13 mouse cellular contexts compared by ENCODE assay signal in genomic region chr17:71962746-71963145, GRCm38 (mm10).
A peak's percentile ranks its signal among the peaks of the same experiment; 100 is the strongest.
DNase-seq lines count a peak whose midpoint lies in the region; ATAC-seq and TF ChIP-seq lines count a peak whose summit lies in the region.
"Had no signal": no experiment of that assay in that cellular context is flagged by ENCODE, and none has a peak within 500 bp of the region (broad histone marks: within the 10 kb centered on the region; RNA-seq: fewer than 3 reads in every experiment).

No protein-coding gene starts in this region.

- no peak overlapping the region for H3K4me3 ChIP-seq in forebrain, embryonic 14.5 days (ENCODE audit: low read depth, low read length)
- no peak overlapping the region for H3K4me3 ChIP-seq in forebrain, postnatal 0 days (ENCODE audit: low read depth, low read length)
- H3K4me3 ChIP-seq in limb, embryonic 10.5 days, result no peak overlapping the region
- H3K4me3 ChIP-seq in stomach, embryonic 16.5 days (replicated peaks; ENCODE audit: low read length), result no peak overlapping the region
- H3K4me3 ChIP-seq: heart, embryonic 15.5 days had no signal

- 51% methylated on average over 9 of the region's 9 CpGs for WGBS in forebrain, embryonic 14.5 days
- 39% methylated on average over 9 of the region's 9 CpGs for WGBS in forebrain, postnatal 0 days
- 51% methylated on average over 9 of the region's 9 CpGs for WGBS in limb, embryonic 10.5 days
- 30% methylated on average over 9 of the region's 9 CpGs for WGBS in stomach, embryonic 16.5 days

- 0 out of 2 replicates have a peak, but pooled peaks cover 2% of the 10 kb centered on the region for H3K4me1 ChIP-seq in forebrain, embryonic 14.5 days (ENCODE audit: control insufficient read depth, insufficient read depth, low read length)
- no peaks in the 10 kb centered on the region for H3K4me1 ChIP-seq in forebrain, postnatal 0 days (ENCODE audit: insufficient read depth)
- peaks cover 18% of the 10 kb centered on the region for H3K4me1 ChIP-seq in limb, embryonic 10.5 days
- H3K4me1 ChIP-seq in stomach, embryonic 16.5 days (ENCODE audit: control insufficient read depth, insufficient read depth, low read length), result no peaks in the 10 kb centered on the region
- H3K4me1 ChIP-seq: heart, embryonic 15.5 days had no signal

- no peak overlapping the region for H3K9ac ChIP-seq in forebrain, embryonic 14.5 days (ENCODE audit: low read length)
- no peak overlapping the region for H3K9ac ChIP-seq in forebrain, postnatal 0 days
- H3K9ac ChIP-seq in stomach, embryonic 16.5 days (ENCODE audit: low read length), result no peak overlapping the region
- H3K9ac ChIP-seq: heart, embryonic 15.5 days; liver, postnatal 0 days had no signal

- H3K9me3 ChIP-seq in forebrain, embryonic 14.5 days (replicated peaks; ENCODE audit: control insufficient read depth, low read length), result no peaks in the 10 kb centered on the region
- H3K9me3 ChIP-seq in forebrain, postnatal 0 days (ENCODE audit: low read length), result no peaks in the 10 kb centered on the region
- H3K9me3 ChIP-seq in limb, embryonic 10.5 days (replicated peaks), result no peaks in the 10 kb centered on the region
- H3K9me3 ChIP-seq in stomach, embryonic 16.5 days (replicated peaks; ENCODE audit: control insufficient read depth, low read length), result no peaks in the 10 kb centered on the region
- H3K9me3 ChIP-seq: heart, embryonic 15.5 days had no signal

- peak; percentile 41; the same call in 1 of the 2 replicates for ATAC-seq in forebrain, embryonic 14.5 days
- ATAC-seq in forebrain, postnatal 0 days, result no peak
- ATAC-seq in stomach, embryonic 16.5 days (ENCODE audit: insufficient read depth, low FRiP score), result peak; percentile 40; the same call in 1 of the 2 replicates
- ATAC-seq: liver, postnatal 0 days had no signal

- DNase-seq in forebrain, embryonic 14.5 days (ENCODE audit: low spot score), result no peak
- DNase-seq in forebrain, postnatal 0 days, result no peak
- peak; percentile 25 to 38 for DNase-seq in right cerebral cortex, adult 2 months (ENCODE audit: low spot score in 2 of 2)
- no peak for DNase-seq in right cerebral cortex, postnatal 4 days
- peak; percentile 45 for DNase-seq in limb, embryonic 10.5 days (ENCODE audit: low spot score)
- no peak for DNase-seq in kidney, postnatal 10 days
- DNase-seq in adrenal gland, adult 18-20 months (ENCODE audit: low spot score in 2 of 2), result no peak
- DNase-seq: adrenal gland, adult 2 months; kidney, adult 18-20 months; liver, postnatal 0 days; thymus, postnatal 14 days had no signal

- no peaks in the 10 kb centered on the region for H3K36me3 ChIP-seq in forebrain, embryonic 14.5 days (ENCODE audit: control insufficient read depth, insufficient read depth, low read length)
- no peaks in the 10 kb centered on the region for H3K36me3 ChIP-seq in forebrain, postnatal 0 days (ENCODE audit: insufficient read depth)
- H3K36me3 ChIP-seq in limb, embryonic 10.5 days, result no peaks in the 10 kb centered on the region
- no peaks in the 10 kb centered on the region for H3K36me3 ChIP-seq in stomach, embryonic 16.5 days (ENCODE audit: control insufficient read depth, insufficient read depth, low read length)
- H3K36me3 ChIP-seq: heart, embryonic 15.5 days had no signal

- no peaks in the 10 kb centered on the region for H3K27me3 ChIP-seq in forebrain, embryonic 14.5 days (replicated peaks; ENCODE audit: control insufficient read depth, insufficient read depth, low read length)
- H3K27me3 ChIP-seq in forebrain, postnatal 0 days (ENCODE audit: insufficient read depth, low read length), result no peaks in the 10 kb centered on the region
- no peaks in the 10 kb centered on the region for H3K27me3 ChIP-seq in limb, embryonic 10.5 days (ENCODE audit: low read depth, poor library complexity, severe bottlenecking)
- H3K27me3 ChIP-seq in stomach, embryonic 16.5 days (ENCODE audit: control insufficient read depth, insufficient read depth, low read length), result no peaks in the 10 kb centered on the region
- H3K27me3 ChIP-seq: heart, embryonic 15.5 days had no signal

- H3K27ac ChIP-seq in forebrain, embryonic 14.5 days (ENCODE audit: low read depth, low read length), result no peak overlapping the region
- no peak overlapping the region for H3K27ac ChIP-seq in forebrain, postnatal 0 days (ENCODE audit: low read depth, low read length)
- no peak overlapping the region for H3K27ac ChIP-seq in limb, embryonic 10.5 days
- no peak overlapping the region for H3K27ac ChIP-seq in stomach, embryonic 16.5 days (ENCODE audit: low read length)
- H3K27ac ChIP-seq: heart, embryonic 15.5 days had no signal

- no peak overlapping the region for H3K4me2 ChIP-seq in forebrain, embryonic 14.5 days (ENCODE audit: low read length)
- no peak overlapping the region for H3K4me2 ChIP-seq in forebrain, postnatal 0 days (ENCODE audit: low read depth)
- H3K4me2 ChIP-seq in stomach, embryonic 16.5 days (ENCODE audit: low read depth, low read length), result no peak overlapping the region
- H3K4me2 ChIP-seq: heart, embryonic 15.5 days had no signal

- no peak for TF ChIP-seq CTCF in forebrain, postnatal 0 days (IDR thresholded peaks at IDR 0.05; ENCODE audit: low read depth)

Comparison
In these comparisons a context has a peak if more than half of its experiments do, and no peak if none do; other contexts are left out.
1. DNase-seq: peak in right cerebral cortex, adult 2 months (2 of 2) and limb, embryonic 10.5 days (single experiment); none in forebrain, embryonic 14.5 days (single experiment), forebrain, postnatal 0 days (single experiment), right cerebral cortex, postnatal 4 days (single experiment), kidney, postnatal 10 days (single experiment) and adrenal gland, adult 18-20 months (0 of 2).